Mouse (Mus musculus) c-Kit-positive CD71-positive TER-119-negative erythroid progenitor cells, embryonic 14.5 days (primary cell): ENCODE measurements around the gene Zbtb20.

ENCODE experiments used
- DNase-seq: peaks from one replicate; pipeline ENCODE4 v3.0.0-alpha.2; 2013; ENCODE audit warnings: low read depth

Zbtb20 gene

GRCm38 (mm10) chr16:43493596-43494385 lies 618.1 kb downstream of the Zbtb20 start:
- DNase-seq, result no peak

GRCm38 (mm10) chr16:43495175-43495818 lies 619.6 kb downstream of the Zbtb20 start:
- no peak for DNase-seq

- no peak for DNase-seq
Measured at GRCm38 (mm10) chr16:43497093-43497492, 621.4 kb downstream of the Zbtb20 start.

- no peak for DNase-seq
Measured at GRCm38 (mm10) chr16:43500132-43500853, 624.6 kb downstream of the Zbtb20 start.

- DNase-seq, result no peak
Measured at GRCm38 (mm10) chr16:43501284-43501683, 625.6 kb downstream of the Zbtb20 start.

- DNase-seq, result no peak
Measured at GRCm38 (mm10) chr16:43502339-43503009, 626.8 kb downstream of the Zbtb20 start.

GRCm38 (mm10) chr16:43503010-43503635 lies 627.4 kb downstream of the Zbtb20 start:
- no peak for DNase-seq

GRCm38 (mm10) chr16:43503636-43504010 lies 627.9 kb downstream of the Zbtb20 start:
- DNase-seq, result no peak

GRCm38 (mm10) chr16:43504151-43504550 lies 628.5 kb downstream of the Zbtb20 start:
- DNase-seq, result no peak

GRCm38 (mm10) chr16:43504556-43504955 lies 628.9 kb downstream of the Zbtb20 start:
- DNase-seq, result no peak

GRCm38 (mm10) chr16:43505314-43505950 lies 629.8 kb downstream of the Zbtb20 start:
- DNase-seq, result no peak

GRCm38 (mm10) chr16:43506189-43506751 lies 630.6 kb downstream of the Zbtb20 start:
- no peak for DNase-seq

GRCm38 (mm10) chr16:43506771-43507405 lies 631.2 kb downstream of the Zbtb20 start:
- DNase-seq, result no peak

- DNase-seq, result no peak
Measured at GRCm38 (mm10) chr16:43508166-43508998, 632.7 kb downstream of the Zbtb20 start.

GRCm38 (mm10) chr16:43510516-43510915 lies 634.8 kb downstream of the Zbtb20 start:
- DNase-seq, result no peak

GRCm38 (mm10) chr16:43511531-43511930 lies 635.9 kb downstream of the Zbtb20 start:
- DNase-seq, result no peak

GRCm38 (mm10) chr16:43513933-43514332 lies 638.3 kb downstream of the Zbtb20 start:
- no peak for DNase-seq

- no peak for DNase-seq
Measured at GRCm38 (mm10) chr16:43515538-43515937, 639.9 kb downstream of the Zbtb20 start.

- DNase-seq, result no peak
Measured at GRCm38 (mm10) chr16:43520274-43520673, 644.6 kb downstream of the Zbtb20 start.

- DNase-seq, result no peak
Measured at GRCm38 (mm10) chr16:43522482-43522881, 646.8 kb downstream of the Zbtb20 start.
